8 mouse cellular contexts compared by ENCODE assay signal in genomic region chr1:75124346-75125321, GRCm38 (mm10). TPM values are rescaled to one million over a fixed set of nuclear protein-coding genes. Genes with fewer than 3 reads are reported as not detected.
DNase-seq lines count a peak whose midpoint lies in the region; ATAC-seq lines count a peak whose summit lies in the region.

Gene Nhej1 (minus strand): TSS chr1:75125200.

- no peaks in the 10 kb centered on the region for H3K9me3 ChIP-seq in hindbrain, embryonic 14.5 days (ENCODE audit: control insufficient read depth, low read length)

- H3K4me1 ChIP-seq in hindbrain, embryonic 14.5 days (replicated peaks; ENCODE audit: control insufficient read depth, insufficient read depth, low read length) = peaks cover 3% of the 10 kb centered on the region; the same call in 1 of the 2 replicates

- H3K36me3 ChIP-seq in hindbrain, embryonic 14.5 days (replicated peaks; ENCODE audit: control insufficient read depth, insufficient read depth) = no peaks in the 10 kb centered on the region

- peak within 1 kb of the TSS; percentile 58 for H3K4me3 ChIP-seq in hindbrain, embryonic 14.5 days (replicated peaks; ENCODE audit: low read length)

- peak within 1 kb of the TSS; percentile 64 for H3K9ac ChIP-seq in hindbrain, embryonic 14.5 days

- peak within 1 kb of the TSS; percentile 92 for H3K27ac ChIP-seq in hindbrain, embryonic 14.5 days

- H3K27me3 ChIP-seq in hindbrain, embryonic 14.5 days (ENCODE audit: control insufficient read depth, insufficient read depth, low read length) = no peaks in the 10 kb centered on the region

- ATAC-seq in hindbrain, embryonic 14.5 days (ENCODE audit: low FRiP score) = peak; percentile 95

- peak; percentile 100 for DNase-seq in NIH3T3 (ENCODE audit: low read depth)
- DNase-seq in cerebellum, postnatal 10 days = peak; percentile 96
- peak; percentile 83 to 85 for DNase-seq in frontal cortex, postnatal 14 days (ENCODE audit: low spot score in 2 of 2)
- peak; percentile 98 for DNase-seq in hindbrain, embryonic 14.5 days (ENCODE audit: low spot score)
- peak; percentile 88 for DNase-seq in layer of hippocampus, postnatal 36 days
- DNase-seq in lung, postnatal 36 days = peak; percentile 98
- peak; percentile 98 for DNase-seq in retina, postnatal 1 day
- DNase-seq in urinary bladder, adult 18-20 months (ENCODE audit: low spot score in 2 of 2) = peak; percentile 90 to 97

- WGBS in hindbrain, embryonic 14.5 days = 2% methylated on average over 56 of the region's 56 CpGs

- peak within 1 kb of the TSS; percentile 60 for H3K4me2 ChIP-seq in hindbrain, embryonic 14.5 days (replicated peaks)

RNA-seq across cellular contexts. Expression of gene Nhej1, which starts in this region (rescaled TPM):
- 6.8 and 7.5 TPM in 2 replicates for polyA plus RNA-seq in hindbrain, embryonic 14.5 days (2014; fragmentation: Nextera tagmentation; extraction: Ambion mirVana)
- 1 to 10 TPM; 2.1 to 2.7 TPM for total RNA-seq in layer of hippocampus, postnatal 36 days (2021)

Comparison
In these comparisons a context has a peak if more than half of its experiments do, and no peak if none do; other contexts are left out.
1. Peak in every context shown above with its lines: DNase-seq, ATAC-seq, H3K4me3 ChIP-seq and H3K27ac ChIP-seq.